Mouse (Mus musculus) heart, embryonic 12.5 days (tissue): Measurements from ENCODE around the gene Chsy1. TPM values are rescaled to one million over a fixed set of nuclear protein-coding genes. Genes with fewer than 3 reads are reported as not detected.

Experiments
- ATAC-seq: fragments of 200-750 bp; cut with Nextera tagmentation; 2 replicates; pipeline ENCODE4 v1.8.0; 2017; ENCODE audit warnings: moderate TSS enrichment, moderate library complexity; ENCODE audit not compliant: insufficient number of reproducible peaks, low FRiP score
- H3K27ac ChIP-seq: fragments of 300-500 bp; sonication (generic); 2 replicates; pipeline ENCODE4 v1.5.1; 2016; ENCODE audit warnings: mild to moderate bottlenecking, moderate library complexity; ENCODE audit not compliant: poor library complexity, severe bottlenecking
- H3K27me3 ChIP-seq: fragments of 300-500 bp; sonication (generic); replicated peaks from 2 replicates; pipeline ENCODE4 v1.6.1; 2016; ENCODE audit warnings: mild to moderate bottlenecking, moderate library complexity
- H3K36me3 ChIP-seq: fragments of 300-500 bp; sonication (generic); 2 replicates; pipeline ENCODE4 v1.6.1; 2016; ENCODE audit warnings: mild to moderate bottlenecking, moderate library complexity
- H3K4me1 ChIP-seq: fragments of 300-500 bp; sonication (generic); replicated peaks from 2 replicates; pipeline ENCODE4 v1.6.1; 2016; ENCODE audit warnings: mild to moderate bottlenecking
- H3K4me2 ChIP-seq: fragments of 300-500 bp; sonication (generic); 2 replicates; pipeline ENCODE4 v1.6.1; 2016; ENCODE audit warnings: mild to moderate bottlenecking, moderate library complexity
- H3K4me3 ChIP-seq: fragments of 300-500 bp; sonication (generic); 2 replicates; pipeline ENCODE4 v1.5.1; 2016; ENCODE audit warnings: mild to moderate bottlenecking
- H3K9ac ChIP-seq: fragments of 300-500 bp; sonication (generic); 2 replicates; pipeline ENCODE4 v1.6.1; 2016; ENCODE audit warnings: mild to moderate bottlenecking, moderate library complexity
- H3K9me3 ChIP-seq: fragments of 300-500 bp; sonication (generic); replicated peaks from 2 replicates; pipeline ENCODE4 v1.6.1; 2016; ENCODE audit warnings: mild to moderate bottlenecking, moderate library complexity
- WGBS: fragments of 180-500 bp; shearing (Covaris S2); methylation state at CpG from one replicate; pipeline ENCODE4 v1.1.7; 2016; 5-methylcytosine and 5-hydroxymethylcytosine counted together
- polyA plus RNA-seq: library from polyadenylated mRNA; unstranded; fragments of >200 nt; fragmentation: Nextera tagmentation; extraction: Ambion mirVana; gene quantifications from 2 replicates; pipeline ENCODE4 v1.2.1, GENCODE M21; 2016

Gene Chsy1
- polyA plus RNA-seq, 1 experiment from 2014 or later: 13.3 TPM

- Histone ChIP-seq H3K9ac (no peak overlapping the region), H3K27ac (no peak overlapping the region), H3K36me3 (peaks cover 24% of the 10 kb centered on the region), H3K9me3 (no peaks in the 10 kb centered on the region), H3K27me3 (no peaks in the 10 kb centered on the region), H3K4me1 (peaks cover 32% of the 10 kb centered on the region), H3K4me3 (no peak overlapping the region), H3K4me2 (no peak overlapping the region)
- ATAC-seq: no peak
- 82% methylated on average over 11 of the region's 11 CpGs for WGBS
Measured at GRCm38 (mm10) chr7:66124551-66124968, 15.2 kb downstream of the Chsy1 start.

GRCm38 (mm10) chr7:66125368-66125767 lies 16.1 kb downstream of the Chsy1 start:
- no peaks in the 10 kb centered on the region for H3K9me3 ChIP-seq
- no peak overlapping the region for H3K4me3 ChIP-seq
- no peaks in the 10 kb centered on the region for H3K27me3 ChIP-seq
- H3K27ac ChIP-seq: no peak overlapping the region
- peaks cover 28% of the 10 kb centered on the region for H3K4me1 ChIP-seq
- ATAC-seq: no peak
- no peak overlapping the region for H3K9ac ChIP-seq
- H3K36me3 ChIP-seq: peaks cover 24% of the 10 kb centered on the region
- no peak overlapping the region for H3K4me2 ChIP-seq
- WGBS: 87% methylated on average over 14 of the region's 14 CpGs

DNA sequence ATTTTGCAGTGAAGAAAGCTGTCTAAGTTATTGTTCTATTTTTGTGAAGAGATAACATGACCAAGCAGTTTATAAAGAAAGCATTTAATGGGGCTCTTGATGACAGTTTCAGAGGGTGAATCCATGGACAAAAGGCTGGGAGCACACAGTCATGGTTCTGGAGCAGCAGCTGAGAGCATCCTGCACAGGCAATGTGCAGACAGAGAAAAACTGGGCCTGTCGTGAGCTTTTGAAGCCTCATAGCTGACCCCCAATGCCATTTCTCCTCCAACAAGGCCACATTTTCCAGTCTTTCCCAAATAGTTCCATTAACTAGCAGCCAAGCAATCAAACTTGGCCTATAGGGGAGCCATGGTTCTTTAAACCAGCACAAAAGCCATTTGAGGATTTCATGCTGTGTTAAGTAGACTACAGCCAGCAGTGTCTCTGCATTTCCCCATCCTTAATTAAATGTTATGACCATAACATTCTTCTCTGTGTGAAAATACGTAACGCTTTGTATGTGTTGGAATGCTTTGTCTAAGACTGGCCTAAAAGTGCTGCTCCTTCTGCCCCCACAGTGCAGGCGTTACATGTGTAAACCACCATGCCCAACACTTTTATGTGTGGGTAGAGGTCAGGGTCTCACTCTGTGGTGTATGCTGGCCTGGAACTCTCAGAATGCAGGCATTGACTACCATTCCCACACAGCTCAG lies 18.8 kb downstream of the Chsy1 start:
- Histone ChIP-seq H3K27me3 (no peaks in the 10 kb centered on the region), H3K36me3 (peaks cover 37% of the 10 kb centered on the region), H3K4me1 (peaks cover 29% of the 10 kb centered on the region), H3K9ac (no peak overlapping the region), H3K4me2 (no peak overlapping the region), H3K4me3 (no peak overlapping the region), H3K27ac (no peak overlapping the region; the same call in 1 of the 2 replicates), H3K9me3 (no peaks in the 10 kb centered on the region)
- 85% methylated on average over 4 of the region's 4 CpGs for WGBS
- no peak for ATAC-seq

GRCm38 (mm10) chr7:66128857-66129256 lies 19.5 kb downstream of the Chsy1 start:
- peaks cover 37% of the 10 kb centered on the region for H3K36me3 ChIP-seq
- ATAC-seq: no peak
- 24% methylated on average over 3 of the region's 3 CpGs for WGBS

GRCm38 (mm10) chr7:66130296-66130695 lies 21.0 kb downstream of the Chsy1 start:
- H3K4me1 ChIP-seq: peaks cover 37% of the 10 kb centered on the region
- no peak overlapping the region for H3K4me3 ChIP-seq
- no peak for ATAC-seq
- no peaks in the 10 kb centered on the region for H3K9me3 ChIP-seq
- peak overlapping the region; percentile 33; the same call in 1 of the 2 replicates for H3K27ac ChIP-seq
- H3K4me2 ChIP-seq: no peak overlapping the region
- no peaks in the 10 kb centered on the region for H3K27me3 ChIP-seq
- 54% methylated on average over 2 of the region's 2 CpGs for WGBS
- H3K9ac ChIP-seq: no peak overlapping the region
- peaks cover 34% of the 10 kb centered on the region for H3K36me3 ChIP-seq

More at GRCm38 (mm10) chr7:66128857-66129256, 19.5 kb downstream of the Chsy1 start:
- H3K4me3 ChIP-seq: no peak overlapping the region
- H3K9me3 ChIP-seq: no peaks in the 10 kb centered on the region
- peaks cover 29% of the 10 kb centered on the region for H3K4me1 ChIP-seq
- H3K27ac ChIP-seq: peak overlapping the region; percentile 64
- no peak overlapping the region for H3K9ac ChIP-seq
- no peaks in the 10 kb centered on the region for H3K27me3 ChIP-seq
- no peak overlapping the region for H3K4me2 ChIP-seq

DNA sequence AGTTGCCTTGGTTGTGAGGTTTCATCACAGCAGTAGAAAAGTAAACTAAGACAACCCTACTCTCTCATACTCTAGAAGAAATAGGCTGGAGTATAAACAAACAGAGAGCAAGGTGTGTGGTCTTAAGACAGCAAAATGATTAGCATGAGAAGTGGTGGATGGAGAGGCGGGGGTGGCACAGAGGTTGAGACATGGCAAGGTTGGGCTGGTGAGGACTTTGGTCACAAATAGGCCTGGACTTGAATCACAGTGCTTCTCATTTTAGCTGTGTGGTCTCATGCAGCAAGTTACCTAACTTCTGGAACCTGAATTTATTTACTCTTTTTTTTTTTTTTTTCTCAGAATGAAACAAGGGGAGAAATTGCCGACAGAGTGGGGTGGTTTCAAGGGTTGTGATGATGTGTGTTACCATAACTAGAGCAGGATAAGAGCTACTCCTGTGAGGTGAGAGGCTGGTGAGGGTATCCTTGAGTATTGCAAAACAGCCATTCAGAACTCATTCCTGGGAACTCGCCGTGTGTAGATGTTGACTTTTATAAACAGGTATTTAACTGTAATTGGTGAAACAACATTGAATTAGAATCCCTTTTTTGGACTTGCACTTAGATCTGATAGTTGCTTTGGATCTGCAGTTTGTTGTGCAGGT lies 22.6 kb downstream of the Chsy1 start:
- WGBS: 82% methylated on average over 4 of the region's 4 CpGs
- H3K4me1 ChIP-seq: peaks cover 53% of the 10 kb centered on the region
- no peak overlapping the region for H3K4me2 ChIP-seq
- peaks cover 19% of the 10 kb centered on the region for H3K36me3 ChIP-seq
- H3K27ac ChIP-seq: no peak overlapping the region
- no peak overlapping the region for H3K9ac ChIP-seq
- no peaks in the 10 kb centered on the region for H3K27me3 ChIP-seq
- H3K4me3 ChIP-seq: no peak overlapping the region
- no peak for ATAC-seq
- H3K9me3 ChIP-seq: no peaks in the 10 kb centered on the region

DNA sequence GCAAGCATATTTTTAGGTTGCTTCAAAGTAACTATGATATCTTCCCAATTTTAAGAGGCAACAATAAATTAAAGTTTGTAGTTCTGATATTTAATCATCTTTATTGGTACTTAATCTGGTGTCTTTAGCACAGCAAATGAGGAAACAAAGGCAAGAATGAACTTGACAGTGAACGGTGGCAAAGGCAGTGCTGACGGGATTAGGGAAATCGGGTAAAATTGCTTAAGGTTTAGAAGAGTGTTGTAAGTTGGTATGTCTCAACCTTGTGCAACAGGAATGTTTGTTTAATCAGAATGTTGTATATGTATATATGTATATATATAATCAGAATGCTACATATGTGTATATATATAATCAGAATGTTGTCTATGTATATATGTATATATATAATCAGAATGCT lies 24.8 kb downstream of the Chsy1 start:
- Histone ChIP-seq H3K4me2 (no peak overlapping the region), H3K36me3 (peaks cover 17% of the 10 kb centered on the region), H3K27me3 (no peaks in the 10 kb centered on the region), H3K4me3 (no peak overlapping the region), H3K9ac (no peak overlapping the region), H3K27ac (no peak overlapping the region), H3K4me1 (peaks cover 53% of the 10 kb centered on the region), H3K9me3 (no peaks in the 10 kb centered on the region)
- no peak for ATAC-seq
- WGBS: 95% methylated on average over 3 of the region's 3 CpGs

GRCm38 (mm10) chr7:66135644-66136043 lies 26.3 kb downstream of the Chsy1 start:
- WGBS: 88% methylated on average over 3 of the region's 3 CpGs
- H3K4me3 ChIP-seq: no peak overlapping the region
- H3K27ac ChIP-seq: 0 out of 2 replicates have a peak overlapping the region, but pooled peaks have one; percentile 49
- peaks cover 56% of the 10 kb centered on the region for H3K4me1 ChIP-seq
- H3K9me3 ChIP-seq: no peaks in the 10 kb centered on the region
- no peaks in the 10 kb centered on the region for H3K27me3 ChIP-seq
- ATAC-seq: no peak
- H3K9ac ChIP-seq: no peak overlapping the region
- no peak overlapping the region for H3K4me2 ChIP-seq
- H3K36me3 ChIP-seq: peaks cover 20% of the 10 kb centered on the region

- H3K9ac ChIP-seq: no peak overlapping the region
- H3K4me3 ChIP-seq: no peak overlapping the region
- peaks cover 56% of the 10 kb centered on the region for H3K4me1 ChIP-seq
- no peak overlapping the region for H3K4me2 ChIP-seq
- 0 out of 2 replicates have a peak overlapping the region, but pooled peaks have one; percentile 49 for H3K27ac ChIP-seq
- H3K9me3 ChIP-seq: no peaks in the 10 kb centered on the region
- H3K36me3 ChIP-seq: peaks cover 16% of the 10 kb centered on the region; the same call in 1 of the 2 replicates
- H3K27me3 ChIP-seq: no peaks in the 10 kb centered on the region
- ATAC-seq: no peak
Measured at GRCm38 (mm10) chr7:66136187-66136586, 26.9 kb downstream of the Chsy1 start.

GRCm38 (mm10) chr7:66137309-66137708 lies 28.0 kb downstream of the Chsy1 start:
- no peak overlapping the region for H3K4me2 ChIP-seq
- peaks cover 14% of the 10 kb centered on the region; the same call in 1 of the 2 replicates for H3K36me3 ChIP-seq
- no peaks in the 10 kb centered on the region for H3K27me3 ChIP-seq
- peaks cover 61% of the 10 kb centered on the region for H3K4me1 ChIP-seq
- no peak overlapping the region for H3K9ac ChIP-seq
- no peaks in the 10 kb centered on the region for H3K9me3 ChIP-seq
- H3K4me3 ChIP-seq: no peak overlapping the region
- H3K27ac ChIP-seq: no peak overlapping the region
- ATAC-seq: no peak
- 87% methylated on average over 4 of the region's 4 CpGs for WGBS

GRCm38 (mm10) chr7:66138301-66138700 lies 29.0 kb downstream of the Chsy1 start:
- H3K9me3 ChIP-seq: no peaks in the 10 kb centered on the region
- H3K4me1 ChIP-seq: peaks cover 64% of the 10 kb centered on the region
- no peak overlapping the region for H3K27ac ChIP-seq
- H3K9ac ChIP-seq: no peak overlapping the region
- no peak overlapping the region for H3K4me2 ChIP-seq
- no peaks in the 10 kb centered on the region for H3K27me3 ChIP-seq
- no peak overlapping the region for H3K4me3 ChIP-seq
- ATAC-seq: no peak
- WGBS: 26% methylated on average over 4 of the region's 4 CpGs
- peaks cover 16% of the 10 kb centered on the region; the same call in 1 of the 2 replicates for H3K36me3 ChIP-seq
